Mouse (Mus musculus) embryonic facial prominence, embryonic 14.5 days (tissue): ENCODE data around the gene Nme4. TPM values are rescaled to one million over a fixed set of nuclear protein-coding genes. Genes with fewer than 3 reads are reported as not detected.
A peak's percentile ranks its signal among the peaks of the same experiment; 100 is the strongest.

ENCODE experiments used
- ATAC-seq: fragments of 200-750 bp; cut with Nextera tagmentation; 2 replicates; pipeline ENCODE4 v1.8.0; 2017; ENCODE audit warnings: low read depth, moderate number of reproducible peaks, moderate TSS enrichment
- DNase-seq: peaks from one replicate; pipeline ENCODE4 v3.0.0-alpha.2; 2015; ENCODE audit warnings: low spot score
- H3K27ac ChIP-seq: fragments of 300-500 bp; sonication (generic); replicated peaks from 2 replicates; pipeline ENCODE4 v1.5.1; 2014; ENCODE audit warnings: low read depth, mild to moderate bottlenecking, low read length, moderate library complexity
- H3K27me3 ChIP-seq: fragments of 300-500 bp; sonication (generic); replicated peaks from 2 replicates; pipeline ENCODE4 v1.6.1; 2014; ENCODE audit warnings: low read length; ENCODE audit not compliant: control insufficient read depth, insufficient read depth
- H3K36me3 ChIP-seq: fragments of 300-500 bp; sonication (generic); 2 replicates; pipeline ENCODE4 v1.6.1; 2014; ENCODE audit warnings: low read length, mixed read lengths; ENCODE audit not compliant: control insufficient read depth, insufficient read depth
- H3K4me1 ChIP-seq: fragments of 300-500 bp; sonication (generic); 2 replicates; pipeline ENCODE4 v1.6.1; 2014; ENCODE audit warnings: antibody characterized with exemption, low read length; ENCODE audit not compliant: control insufficient read depth, insufficient read depth
- H3K4me2 ChIP-seq: fragments of 300-500 bp; sonication (generic); 2 replicates; pipeline ENCODE4 v1.6.1; 2014; ENCODE audit warnings: low read depth, mild to moderate bottlenecking, low read length, moderate library complexity, mixed read lengths
- H3K4me3 ChIP-seq: fragments of 300-500 bp; sonication (generic); 2 replicates; pipeline ENCODE4 v1.5.1; 2014; ENCODE audit warnings: low read depth, mild to moderate bottlenecking, low read length
- H3K9ac ChIP-seq: fragments of 300-500 bp; sonication (generic); 2 replicates; pipeline ENCODE4 v1.6.1; 2014; ENCODE audit warnings: low read depth, mild to moderate bottlenecking, low read length, moderate library complexity, mixed read lengths
- H3K9me3 ChIP-seq: fragments of 300-500 bp; sonication (generic); 2 replicates; pipeline ENCODE4 v1.6.1; 2016; ENCODE audit warnings: low read length; ENCODE audit not compliant: control insufficient read depth
- WGBS: fragments of 180-500 bp; shearing (Covaris S2); extraction: QIAGEN DNeasy Blood & Tissue Kit; methylation state at CpG from one replicate; pipeline ENCODE4 v1.1.7; 2014; 5-methylcytosine and 5-hydroxymethylcytosine counted together
- polyA plus RNA-seq: library from polyadenylated mRNA; unstranded; fragments of >200 nt; fragmentation: Nextera tagmentation; extraction: Ambion mirVana; gene quantifications from 2 replicates; pipeline ENCODE4 v1.2.1, GENCODE M21; 2014

The Nme4 gene
- 77.2 and 92.4 TPM in 2 replicates for polyA plus RNA-seq

DNA sequence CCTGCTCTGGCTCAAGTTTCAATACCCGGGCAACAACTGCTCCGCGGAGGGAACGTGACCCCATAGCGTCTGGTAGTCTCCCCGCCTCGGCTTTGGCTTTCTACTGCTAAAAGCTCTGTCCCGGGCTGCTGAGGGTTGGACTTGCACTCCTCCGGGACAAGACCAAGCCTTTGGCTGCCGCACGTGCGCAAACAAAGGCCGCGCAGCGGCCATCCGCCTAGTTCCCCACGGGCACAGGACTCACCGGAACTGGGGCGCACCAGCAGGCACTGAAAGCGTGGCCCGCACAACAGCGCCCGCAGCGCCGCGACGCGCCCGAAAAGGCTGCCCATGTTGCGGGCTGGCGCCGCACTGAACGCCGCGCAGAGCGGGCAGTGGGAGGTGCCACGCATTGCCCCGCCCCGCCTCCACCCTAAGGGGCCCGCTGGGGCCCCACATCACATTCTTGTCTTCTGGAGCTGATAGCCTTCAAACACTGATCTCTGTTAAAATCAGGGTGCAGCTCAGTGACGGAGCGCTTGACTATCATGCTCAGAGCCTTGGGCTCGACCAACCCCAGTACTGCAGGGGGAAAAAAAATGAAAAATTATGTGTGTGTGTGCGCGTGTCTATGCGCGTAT, at the start of gene Nme4:
Gene Nme4 (minus strand): TSS at position 482 of the 620 bp plus-strand sequence.
- WGBS, result 3% methylated on average over 31 of the region's 47 CpGs
- Histone ChIP-seq H3K9me3 (no peaks in the 10 kb centered on the region), H3K4me2 (peak within 1 kb of the TSS; percentile 71), H3K27me3 (no peaks in the 10 kb centered on the region), H3K4me1 (0 out of 2 replicates have a peak, but pooled peaks cover 4% of the 10 kb centered on the region), H3K4me3 (peak within 1 kb of the TSS; percentile 72), H3K9ac (peak within 1 kb of the TSS; percentile 87), H3K36me3 (0 out of 2 replicates have a peak, but pooled peaks cover 11% of the 10 kb centered on the region), H3K27ac (peak within 1 kb of the TSS; percentile 78; the same call in 1 of the 2 replicates)
- ATAC-seq, result peak; percentile 64
- peak; percentile 70 for DNase-seq

- 91% methylated on average over 5 of the region's 5 CpGs for WGBS
- no peaks in the 10 kb centered on the region for H3K27me3 ChIP-seq
- H3K9me3 ChIP-seq, result no peaks in the 10 kb centered on the region
- H3K36me3 ChIP-seq, result peaks cover 50% of the 10 kb centered on the region
- ATAC-seq (no peak), DNase-seq (no peak)
- peaks cover 11% of the 10 kb centered on the region for H3K4me1 ChIP-seq
- no peak overlapping the region for H3K4me3 ChIP-seq
- H3K9ac ChIP-seq, result no peak overlapping the region
- no peak overlapping the region for H3K27ac ChIP-seq
- H3K4me2 ChIP-seq, result no peak overlapping the region
Measured at GRCm38 (mm10) chr17:26143386-26143785, 48.0 kb upstream of the Nme4 start.

DNA sequence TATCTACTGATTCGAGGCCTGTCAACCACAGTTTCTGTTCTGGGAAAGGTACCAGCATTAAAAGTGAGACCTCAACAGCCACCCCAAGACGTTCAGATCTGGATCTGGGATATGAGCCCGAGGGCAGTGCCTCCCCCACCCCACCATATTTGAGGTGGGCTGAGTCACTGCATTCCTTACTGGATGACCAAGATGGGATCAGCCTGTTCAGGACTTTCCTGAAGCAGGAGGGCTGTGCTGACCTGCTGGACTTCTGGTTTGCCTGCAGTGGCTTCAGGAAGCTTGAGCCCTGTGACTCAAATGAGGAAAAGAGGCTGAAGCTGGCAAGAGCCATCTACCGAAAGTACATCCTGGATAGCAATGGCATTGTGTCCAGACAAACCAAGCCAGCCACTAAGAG, 47.4 kb upstream of the Nme4 start:
- H3K4me1 ChIP-seq, result peaks cover 11% of the 10 kb centered on the region
- 78% methylated on average over 4 of the region's 4 CpGs for WGBS
- H3K27ac ChIP-seq, result no peak overlapping the region
- no peaks in the 10 kb centered on the region for H3K9me3 ChIP-seq
- ATAC-seq (no peak), DNase-seq (no peak)
- no peak overlapping the region for H3K4me3 ChIP-seq
- H3K27me3 ChIP-seq, result no peaks in the 10 kb centered on the region
- no peak overlapping the region for H3K9ac ChIP-seq
- H3K36me3 ChIP-seq, result peaks cover 45% of the 10 kb centered on the region
- H3K4me2 ChIP-seq, result no peak overlapping the region

- H3K27ac ChIP-seq, result peak overlapping the region; percentile 97
- H3K36me3 ChIP-seq, result peaks cover 15% of the 10 kb centered on the region
- peak overlapping the region; percentile 94 for H3K9ac ChIP-seq
- H3K27me3 ChIP-seq, result no peaks in the 10 kb centered on the region
- whole genome bisulfite sequencing, result under 1% methylated on average over 27 of the region's 58 CpGs
- ATAC-seq (peak; percentile 66), DNase-seq (peak; percentile 64)
- no peaks in the 10 kb centered on the region for H3K9me3 ChIP-seq
- peak overlapping the region; percentile 84 for H3K4me2 ChIP-seq
- peak overlapping the region; percentile 84 for H3K4me3 ChIP-seq
- peaks cover 11% of the 10 kb centered on the region for H3K4me1 ChIP-seq
Measured at GRCm38 (mm10) chr17:26138901-26139381, 43.5 kb upstream of the Nme4 start.

- Histone ChIP-seq H3K27ac (peak within 1 kb of the TSS; percentile 97), H3K4me1 (peaks cover 11% of the 10 kb centered on the region), H3K4me3 (peak within 1 kb of the TSS; percentile 84), H3K9ac (peak within 1 kb of the TSS; percentile 94), H3K9me3 (no peaks in the 10 kb centered on the region), H3K36me3 (peaks cover 9% of the 10 kb centered on the region), H3K4me2 (peak within 1 kb of the TSS; percentile 84), H3K27me3 (no peaks in the 10 kb centered on the region)
- WGBS, result under 1% methylated on average over 36 of the region's 42 CpGs
- DNase-seq, result peak; percentile 99
- ATAC-seq, result peak; percentile 98
Measured at GRCm38 (mm10) chr17:26138239-26138836, 42.9 kb upstream of the Nme4 start, which contains the start of gene Axin1. Axin1 (plus strand) TSS chr17:26138688.

DNA sequence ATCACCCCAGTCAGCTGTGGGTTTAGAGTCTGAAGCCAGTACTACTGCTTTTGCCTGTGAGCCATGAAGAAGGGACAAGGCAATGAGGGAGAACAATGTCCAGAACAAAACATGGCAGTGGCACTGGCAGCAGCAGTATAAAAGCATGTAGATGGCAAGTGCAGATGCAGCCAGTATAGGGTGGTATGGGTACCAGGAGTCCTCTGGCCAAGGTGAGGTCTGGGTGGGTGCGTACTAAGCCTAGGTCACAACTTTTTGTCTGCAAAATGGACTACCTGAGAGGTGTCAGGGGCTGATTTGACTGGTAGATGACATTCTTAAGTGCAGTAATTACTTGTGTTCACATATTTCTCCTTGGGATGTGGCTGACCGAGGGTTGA, 42.3 kb upstream of the Nme4 start:
- ATAC-seq, result no peak
- WGBS, result 71% methylated on average over 2 of the region's 2 CpGs
- H3K4me1 ChIP-seq, result peaks cover 11% of the 10 kb centered on the region
- peak overlapping the region; percentile 84 for H3K4me2 ChIP-seq
- H3K9ac ChIP-seq, result peak overlapping the region; percentile 94
- H3K27ac ChIP-seq, result peak overlapping the region; percentile 75
- H3K27me3 ChIP-seq, result no peaks in the 10 kb centered on the region
- no peak for DNase-seq
- H3K36me3 ChIP-seq, result peaks cover 3% of the 10 kb centered on the region; the same call in 1 of the 2 replicates
- H3K4me3 ChIP-seq, result peak overlapping the region; percentile 84
- H3K9me3 ChIP-seq, result no peaks in the 10 kb centered on the region

- no peak overlapping the region for H3K27ac ChIP-seq
- 88% methylated on average over 11 of the region's 11 CpGs for WGBS
- DNase-seq (no peak), ATAC-seq (no peak)
- H3K4me3 ChIP-seq, result no peak overlapping the region
- H3K4me2 ChIP-seq, result no peak overlapping the region
- no peak overlapping the region for H3K9ac ChIP-seq
- H3K36me3 ChIP-seq, result peaks cover 1% of the 10 kb centered on the region; the same call in 1 of the 2 replicates
- H3K27me3 ChIP-seq, result no peaks in the 10 kb centered on the region
- H3K9me3 ChIP-seq, result no peaks in the 10 kb centered on the region
- H3K4me1 ChIP-seq, result peaks cover 11% of the 10 kb centered on the region
Measured at GRCm38 (mm10) chr17:26137106-26137750, 41.8 kb upstream of the Nme4 start.

GRCm38 (mm10) chr17:26131856-26132853, 36.8 kb upstream of the Nme4 start:
- 89% methylated on average over 18 of the region's 18 CpGs for WGBS
- Histone ChIP-seq H3K4me3 (no peak overlapping the region), H3K27me3 (no peaks in the 10 kb centered on the region), H3K9ac (no peak overlapping the region), H3K36me3 (peaks cover 50% of the 10 kb centered on the region), H3K4me2 (no peak overlapping the region), H3K27ac (no peak overlapping the region), H3K4me1 (no peaks in the 10 kb centered on the region), H3K9me3 (no peaks in the 10 kb centered on the region)
- ATAC-seq (no peak), DNase-seq (no peak)
